Mouse (Mus musculus) frontal cortex, postnatal 36 days (tissue): ENCODE measurements around the gene Cby1.
"Not testable (repeated sequence)": the region's sequence is repeated elsewhere in the genome, so short reads cannot be mapped to it uniquely, and the experiment has no call there.

Experiments
- DNase-seq, 2 experiments: peaks; one replicate each; pipeline ENCODE4 v3.0.0; 2022; ENCODE audit warnings: low spot score in 2 of 2

Cby1 gene

DNA sequence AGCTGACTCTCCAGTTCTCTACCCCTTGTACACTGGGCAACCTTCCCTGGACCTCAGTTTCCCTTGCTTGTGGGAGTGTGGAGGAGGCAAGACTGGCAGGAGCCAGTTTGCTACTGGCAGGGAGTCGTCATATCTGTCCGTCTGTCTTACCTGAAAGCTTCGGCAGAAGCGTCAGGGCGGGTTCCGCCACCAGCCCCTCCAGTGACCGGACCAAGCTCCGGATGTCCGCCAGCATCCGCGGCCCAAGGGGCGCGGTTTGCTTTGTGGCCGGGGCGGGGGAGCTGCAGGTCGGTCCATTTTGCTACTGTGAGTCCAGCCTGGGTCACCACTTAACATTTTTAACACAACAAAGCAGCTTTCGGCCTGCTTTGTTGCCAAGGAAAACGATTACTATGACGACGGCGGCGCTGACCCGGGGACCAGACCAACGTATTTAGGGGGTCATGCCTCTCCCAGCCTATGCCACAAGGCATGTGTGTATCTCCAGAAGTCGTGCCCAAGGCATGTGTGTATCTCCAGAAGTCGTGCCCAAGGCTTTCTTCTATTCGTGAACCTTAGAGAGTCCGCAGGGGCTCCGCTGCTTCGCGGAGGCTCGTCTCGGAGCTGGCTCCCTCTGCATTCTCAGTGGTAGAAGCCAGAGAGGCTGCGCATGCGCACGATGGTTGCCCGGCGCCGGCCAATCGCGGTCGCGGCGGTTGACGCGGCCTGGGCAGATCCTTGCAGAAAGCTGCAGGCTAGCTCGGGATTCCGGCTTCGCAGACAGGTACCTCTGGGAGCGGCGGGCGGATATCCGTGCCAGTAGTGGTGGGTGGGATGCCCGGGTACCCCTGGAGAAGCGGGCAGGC, at the start of gene Cby1, which contains the start of gene Fam227a:
TSS of gene Cby1 (plus strand) at position 669 of the 845 bp plus-strand sequence.
TSS of gene Fam227a (minus strand) at position 426 of the 845 bp plus-strand sequence.
- peak; percentile 96 to 98 for DNase-seq

- DNase-seq, result no peak
These were observed 49.8 kb upstream of the Cby1 start for GRCm38 (mm10) chr15:79609226-79609625.

DNA sequence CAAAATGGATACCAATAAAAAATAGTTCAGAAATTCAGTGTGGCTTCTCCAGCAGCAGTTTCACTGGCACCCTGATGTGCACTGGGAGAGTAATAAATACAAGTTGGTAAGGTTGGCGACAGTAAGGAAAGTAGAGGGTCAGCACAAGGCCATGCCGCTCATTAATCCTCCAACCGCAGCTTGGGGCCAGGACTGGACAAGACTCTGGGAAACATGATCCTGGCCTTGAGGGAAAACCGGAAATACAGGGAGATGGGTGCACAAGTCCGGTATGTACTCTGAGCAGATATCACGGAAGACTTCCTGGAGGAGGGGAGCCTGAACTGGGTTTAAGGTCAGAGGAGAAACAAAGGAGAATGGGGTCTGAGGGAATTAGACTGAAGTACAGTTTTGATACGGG, 43.5 kb upstream of the Cby1 start:
- no peak for DNase-seq

- DNase-seq, result no peak
These were observed 42.3 kb upstream of the Cby1 start for GRCm38 (mm10) chr15:79616729-79617128.

GRCm38 (mm10) chr15:79617135-79617534, 41.9 kb upstream of the Cby1 start:
- no peak for DNase-seq

GRCm38 (mm10) chr15:79618456-79618855, 40.5 kb upstream of the Cby1 start:
- no peak for DNase-seq

GRCm38 (mm10) chr15:79619770-79620414, 39.1 kb upstream of the Cby1 start:
- no peak for DNase-seq

GRCm38 (mm10) chr15:79630471-79630870, 28.5 kb upstream of the Cby1 start:
- no peak for DNase-seq

DNA sequence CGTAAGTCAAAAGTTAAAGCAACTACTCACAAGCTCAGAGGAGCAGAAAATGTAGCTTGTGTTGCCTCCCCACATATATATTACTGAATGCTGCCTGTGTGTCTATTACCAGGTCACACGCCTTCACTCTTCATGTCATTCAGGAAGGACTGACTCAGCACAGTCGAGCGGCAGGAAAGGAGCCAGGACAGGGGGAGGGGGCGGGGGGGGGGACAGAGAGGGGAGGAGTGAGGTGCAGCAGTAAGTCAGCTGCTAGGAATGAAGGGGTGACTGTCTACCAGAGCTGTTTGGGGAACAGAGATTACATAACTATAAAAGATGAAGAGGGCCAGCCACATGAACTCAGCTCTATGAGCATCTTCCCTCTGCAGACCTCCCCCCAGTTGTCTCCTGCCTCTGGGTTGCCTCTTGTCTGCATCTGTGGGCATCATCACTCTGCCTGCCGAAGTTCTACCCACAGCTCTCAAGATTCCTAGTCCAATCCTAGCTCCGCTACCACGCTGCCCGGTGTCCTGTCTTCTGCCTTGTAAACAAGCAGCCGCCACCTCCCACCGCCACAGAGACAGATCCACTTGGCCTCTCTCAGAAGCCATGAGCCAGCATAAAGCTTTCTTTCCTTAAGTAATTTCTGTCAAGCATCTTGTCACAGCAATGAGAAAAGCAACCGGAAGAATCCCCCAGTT, 17.7 kb upstream of the Cby1 start:
- peak; percentile 49 for DNase-seq

GRCm38 (mm10) chr15:79645483-79645882, 13.5 kb upstream of the Cby1 start:
- no peak for DNase-seq

DNA sequence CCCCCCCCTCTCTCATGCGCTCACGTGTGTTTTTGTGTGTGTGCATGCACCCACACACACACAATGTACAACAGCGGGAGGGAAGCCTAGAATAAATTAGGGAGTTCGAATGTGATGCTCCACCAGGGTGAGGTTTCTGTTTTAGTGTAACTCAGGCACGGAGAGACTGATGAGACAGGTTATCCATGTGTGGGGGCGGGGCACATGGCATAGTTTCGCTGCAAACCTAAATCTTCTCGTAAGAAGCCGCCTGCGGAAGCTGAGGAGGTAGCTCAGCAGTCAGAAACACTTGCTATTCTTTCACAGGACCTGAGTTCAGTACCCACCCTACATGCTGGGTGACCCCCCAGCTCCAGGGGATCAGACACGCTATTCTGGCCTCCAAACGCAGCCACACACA, 10.9 kb upstream of the Cby1 start:
- no peak for DNase-seq

DNA sequence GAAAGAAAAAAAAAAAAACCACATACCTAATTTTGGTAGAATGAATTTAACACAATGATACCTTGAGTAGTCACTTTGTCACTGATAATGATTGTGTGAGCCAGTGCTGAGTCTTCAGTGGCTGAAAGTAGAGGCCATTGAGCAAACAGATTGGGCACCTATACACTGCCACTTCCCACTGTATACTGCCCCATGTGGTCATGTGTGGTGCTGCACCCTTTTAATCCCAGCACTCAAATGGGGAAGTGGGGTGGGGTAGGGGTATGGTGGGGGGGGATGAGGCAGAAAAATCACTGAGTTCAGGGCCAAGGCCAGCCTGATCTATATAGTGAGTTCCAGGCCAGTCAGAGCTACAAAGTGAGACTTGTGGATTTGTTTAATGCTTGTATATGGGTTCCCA, 8.4 kb upstream of the Cby1 start:
- DNase-seq, result no peak

DNA sequence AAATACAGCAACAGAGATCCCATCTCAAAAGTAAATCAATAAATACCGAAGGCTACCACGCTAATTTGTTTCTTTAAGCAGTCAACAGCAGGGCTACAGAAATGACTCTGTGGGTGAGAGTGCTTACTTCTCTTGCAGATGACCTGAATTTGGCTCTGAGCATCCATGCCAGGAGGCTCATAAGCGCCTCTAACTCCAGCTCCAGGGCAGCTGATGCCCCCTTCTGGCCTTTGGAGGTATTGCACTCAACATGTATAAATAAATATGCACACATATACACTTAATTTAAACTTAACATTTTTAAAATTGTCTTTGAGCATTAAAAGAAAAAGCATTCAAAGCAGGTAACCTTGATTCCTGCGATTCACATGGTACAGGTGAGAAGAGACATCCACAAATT, 7.5 kb upstream of the Cby1 start:
- no peak for DNase-seq

GRCm38 (mm10) chr15:79656451-79656850, 2.5 kb upstream of the Cby1 start:
- peak; percentile 54 to 56 for DNase-seq

- DNase-seq, result peak; percentile 88 to 90
These were observed 1.0 kb upstream of the Cby1 start for GRCm38 (mm10) chr15:79657837-79658530.

DNA sequence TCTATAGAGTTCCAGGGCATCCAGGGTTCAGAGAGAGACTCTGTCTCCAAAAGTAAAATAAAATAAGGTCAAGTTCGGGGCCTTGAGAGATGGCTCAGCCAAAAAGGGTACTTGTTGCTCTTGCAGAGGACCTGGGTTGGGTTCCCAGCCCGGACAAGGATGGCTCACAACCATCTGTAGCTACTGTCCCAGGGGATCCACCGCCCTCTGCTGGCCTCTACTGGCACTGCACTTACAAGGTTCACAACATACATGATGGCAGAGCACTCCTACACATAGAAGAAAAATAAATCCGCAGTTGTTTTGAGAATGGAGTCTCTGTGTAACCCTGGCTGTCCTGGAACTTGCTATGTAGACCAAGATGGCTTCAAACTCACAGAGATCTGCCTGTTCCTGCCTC, 2.9 kb downstream of the Cby1 start:
- DNase-seq, result no peak

DNA sequence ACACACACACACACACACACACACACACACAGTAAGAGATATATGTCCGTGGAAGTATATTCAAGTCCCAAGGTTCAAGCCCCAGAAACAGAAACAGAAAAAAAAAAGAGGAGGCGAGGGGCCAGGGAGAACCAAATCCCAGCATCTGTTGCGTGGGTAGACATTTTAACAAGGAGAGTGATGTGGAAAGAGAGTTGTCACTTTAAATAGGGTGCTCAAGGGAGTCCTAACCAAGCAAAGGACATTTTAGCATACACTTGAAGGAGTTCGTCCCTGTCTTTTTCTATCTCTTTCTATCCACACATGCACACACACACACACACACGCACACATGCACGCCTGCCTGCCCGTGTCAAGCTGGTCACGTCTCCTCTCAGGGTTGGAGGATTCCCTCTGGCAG, 5.7 kb downstream of the Cby1 start:
- DNase-seq, result peak; percentile 28 to 68

DNA sequence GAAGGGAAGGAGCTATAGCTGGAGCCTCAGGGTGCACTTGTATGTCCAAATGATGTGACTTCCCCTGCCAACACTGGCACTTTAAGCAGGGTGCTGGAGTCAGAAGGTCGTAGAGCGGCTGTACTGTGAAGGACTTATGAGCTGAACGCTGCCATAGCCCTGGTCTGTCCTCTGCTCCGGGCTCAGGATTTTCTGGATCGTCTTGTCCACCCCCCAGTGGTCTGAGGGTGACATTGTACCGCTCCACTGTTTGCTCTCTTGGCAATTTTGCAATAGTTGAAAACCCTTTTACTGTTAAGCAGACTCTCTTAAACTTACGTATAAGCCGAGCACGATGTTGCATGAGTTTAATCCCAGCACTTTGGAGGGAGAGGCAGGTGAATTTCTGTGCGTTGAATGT, 10.2 kb downstream of the Cby1 start:
- no peak for DNase-seq

DNA sequence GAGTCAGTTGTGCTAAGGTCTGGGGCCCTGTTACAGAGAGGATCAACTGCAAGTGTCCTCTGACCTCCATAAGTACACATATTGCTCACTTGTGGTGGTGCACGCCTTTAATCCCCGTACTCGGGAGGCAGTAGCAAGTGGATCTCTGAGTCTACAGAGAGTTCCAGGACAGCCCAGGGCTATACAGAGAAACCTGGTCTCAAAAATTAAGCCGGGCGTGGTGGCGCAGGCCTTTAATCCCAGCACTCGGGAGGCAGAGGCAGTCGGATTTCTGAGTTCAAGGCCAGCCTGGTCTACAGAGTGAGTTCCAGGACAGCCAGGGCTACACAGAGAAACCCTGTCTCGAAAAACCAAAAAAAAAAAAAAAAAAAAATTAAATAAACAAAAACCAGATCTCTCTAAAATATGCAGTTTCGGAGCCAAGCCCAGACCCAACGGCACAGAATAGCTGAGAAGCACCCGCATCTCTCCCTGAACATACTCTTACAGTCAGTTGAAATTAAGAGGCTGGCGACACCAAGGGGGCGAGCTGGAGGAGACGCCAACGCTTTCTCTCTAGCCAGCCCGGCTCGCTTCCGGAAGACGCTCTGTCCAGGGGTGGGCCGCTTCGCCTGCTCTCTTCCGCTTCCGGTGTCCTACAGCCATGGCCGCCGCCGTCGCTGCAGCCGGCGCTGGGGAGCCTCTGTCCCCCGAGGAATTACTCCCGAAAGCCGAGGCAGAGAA, 11.4 kb downstream of the Cby1 start, which contains the start of gene Tomm22:
TSS of gene Tomm22 (plus strand) at position 613 of the 723 bp plus-strand sequence.
- DNase-seq, result peak; percentile 87 to 89

- DNase-seq, result no peak
These were observed 11.9 kb downstream of the Cby1 start for GRCm38 (mm10) chr15:79670972-79671299.

DNA sequence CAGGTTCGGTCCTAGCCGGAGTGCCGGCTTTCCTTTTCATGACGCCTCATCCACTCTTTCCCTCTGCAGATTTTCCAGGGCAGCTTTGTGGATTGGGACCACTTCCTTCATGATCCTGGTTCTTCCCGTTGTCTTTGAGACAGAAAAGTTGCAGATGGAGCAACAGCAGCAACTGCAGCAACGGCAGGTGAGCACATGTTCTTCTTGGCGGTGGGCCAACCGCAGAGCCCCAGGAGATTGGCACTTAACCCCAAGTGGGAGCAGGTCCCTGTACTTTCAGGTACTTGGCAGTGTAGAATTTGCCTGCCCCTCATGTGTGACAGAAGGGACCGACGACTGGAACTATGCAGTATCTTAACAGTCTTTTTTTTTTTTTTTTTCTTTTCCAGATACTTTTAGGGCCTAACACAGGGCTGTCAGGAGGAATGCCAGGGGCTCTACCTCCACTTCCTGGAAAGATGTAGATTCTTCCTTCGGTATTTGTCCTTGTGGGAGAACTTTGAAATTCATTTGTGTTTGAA, 12.9 kb downstream of the Cby1 start:
- DNase-seq, result not testable (repeated sequence)
